Mouse (Mus musculus): ENCODE measurements around the gene Cpeb3. TPM values are rescaled to one million over a fixed set of nuclear protein-coding genes. Genes with fewer than 3 reads are reported as not detected.

Cpeb3 gene
- polyA plus RNA-seq, 1 experiment, result 3.8 TPM

DNA sequence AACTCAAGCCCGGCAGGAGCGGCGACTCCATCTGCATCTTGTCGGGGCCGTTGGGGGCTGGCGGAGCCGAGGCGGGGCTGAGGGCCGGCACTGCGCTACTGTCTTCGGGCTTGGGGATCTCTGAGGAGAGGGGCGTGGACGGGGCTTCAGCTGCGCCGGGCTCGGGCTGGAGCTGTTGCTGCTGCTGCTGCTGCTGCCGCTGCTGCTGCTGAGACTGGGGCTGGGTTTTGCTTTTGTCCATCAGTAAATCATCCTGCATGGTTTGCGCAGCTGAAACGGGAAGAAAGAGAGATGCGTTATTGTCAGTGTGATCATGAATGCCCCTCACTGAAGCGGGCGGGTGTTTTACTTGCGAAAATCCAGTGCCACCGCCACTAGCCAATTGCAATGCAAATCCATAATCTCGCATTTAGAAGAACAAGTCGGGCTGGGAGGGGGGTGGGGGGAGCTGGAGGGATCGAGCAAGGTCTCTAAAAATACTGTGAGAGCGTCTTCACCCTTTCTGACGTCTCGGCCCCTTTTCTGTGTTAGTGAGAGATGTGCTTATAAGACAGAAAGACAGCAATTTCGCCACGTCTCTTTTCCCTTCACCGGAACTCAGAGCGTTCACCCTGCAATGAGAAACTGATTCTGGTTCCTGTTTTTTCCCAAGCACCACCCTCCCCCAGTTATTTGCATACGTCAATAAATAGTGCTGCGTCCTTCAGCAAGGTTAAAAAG is 33.5 kb downstream of the Cpeb3 start:
- Histone ChIP-seq H3K36me3 (ENCODE audit: control insufficient read depth, insufficient read depth, low read length) (no peaks in the 10 kb centered on the region), H3K4me3 (ENCODE audit: control insufficient read depth, insufficient read depth, low read length) (peak overlapping the region; percentile 34), H3K27ac (ENCODE audit: control insufficient read depth, insufficient read depth, low read length) (no peak overlapping the region), H3K4me1 (replicated peaks; ENCODE audit: control insufficient read depth, insufficient read depth, low read length) (no peaks in the 10 kb centered on the region; the same call in 1 of the 2 replicates), H3K27me3 (ENCODE audit: control insufficient read depth, insufficient read depth, low read length) (peaks cover 15% of the 10 kb centered on the region)
- DNase-seq, result peak; percentile 6
- WGBS, result under 1% methylated on average over 36 of the region's 36 CpGs
- TF ChIP-seq POLR2A (IDR thresholded peaks at IDR 0.05; ENCODE audit: control insufficient read depth, extremely low read depth, insufficient read depth, low read length, poor library complexity) (no peak), CTCF (IDR thresholded peaks at IDR 0.05; ENCODE audit: borderline replicate concordance, control insufficient read depth, extremely low read depth, insufficient read depth, low read length, poor library complexity) (no peak)

- H3K27me3 ChIP-seq (ENCODE audit: control insufficient read depth, insufficient read depth, low read length), result peaks cover 15% of the 10 kb centered on the region
- H3K4me1 ChIP-seq (replicated peaks; ENCODE audit: control insufficient read depth, insufficient read depth, low read length), result no peaks in the 10 kb centered on the region; the same call in 1 of the 2 replicates
- H3K4me3 ChIP-seq (ENCODE audit: control insufficient read depth, insufficient read depth, low read length), result peak overlapping the region; percentile 34
- WGBS, result 2% methylated on average over 70 of the region's 70 CpGs
- TF ChIP-seq POLR2A (IDR thresholded peaks at IDR 0.05; ENCODE audit: control insufficient read depth, extremely low read depth, insufficient read depth, low read length, poor library complexity) (no peak), CTCF (IDR thresholded peaks at IDR 0.05; ENCODE audit: borderline replicate concordance, control insufficient read depth, extremely low read depth, insufficient read depth, low read length, poor library complexity) (0 out of 2 replicates have a peak, but pooled peaks have one; percentile 33)
- H3K27ac ChIP-seq (ENCODE audit: control insufficient read depth, insufficient read depth, low read length), result no peak overlapping the region
- DNase-seq, result peak; percentile 2
- H3K36me3 ChIP-seq (ENCODE audit: control insufficient read depth, insufficient read depth, low read length), result no peaks in the 10 kb centered on the region
Observed at GRCm38 (mm10) chr19:37174116-37174715, 34.2 kb downstream of the Cpeb3 start.

GRCm38 (mm10) chr19:37173331-37174115 is 34.9 kb downstream of the Cpeb3 start:
- Histone ChIP-seq H3K36me3 (ENCODE audit: control insufficient read depth, insufficient read depth, low read length) (no peaks in the 10 kb centered on the region), H3K27me3 (ENCODE audit: control insufficient read depth, insufficient read depth, low read length) (peaks cover 11% of the 10 kb centered on the region), H3K4me3 (ENCODE audit: control insufficient read depth, insufficient read depth, low read length) (peak overlapping the region; percentile 34; the same call in 1 of the 2 replicates), H3K27ac (ENCODE audit: control insufficient read depth, insufficient read depth, low read length) (no peak overlapping the region), H3K4me1 (replicated peaks; ENCODE audit: control insufficient read depth, insufficient read depth, low read length) (no peaks in the 10 kb centered on the region; the same call in 1 of the 2 replicates)
- WGBS, result 53% methylated on average over 20 of the region's 20 CpGs
- TF ChIP-seq CTCF (IDR thresholded peaks at IDR 0.05; ENCODE audit: borderline replicate concordance, control insufficient read depth, extremely low read depth, insufficient read depth, low read length, poor library complexity), result no peak
- no peak for TF ChIP-seq POLR2A (IDR thresholded peaks at IDR 0.05; ENCODE audit: control insufficient read depth, extremely low read depth, insufficient read depth, low read length, poor library complexity)
- DNase-seq, result no peak

DNA sequence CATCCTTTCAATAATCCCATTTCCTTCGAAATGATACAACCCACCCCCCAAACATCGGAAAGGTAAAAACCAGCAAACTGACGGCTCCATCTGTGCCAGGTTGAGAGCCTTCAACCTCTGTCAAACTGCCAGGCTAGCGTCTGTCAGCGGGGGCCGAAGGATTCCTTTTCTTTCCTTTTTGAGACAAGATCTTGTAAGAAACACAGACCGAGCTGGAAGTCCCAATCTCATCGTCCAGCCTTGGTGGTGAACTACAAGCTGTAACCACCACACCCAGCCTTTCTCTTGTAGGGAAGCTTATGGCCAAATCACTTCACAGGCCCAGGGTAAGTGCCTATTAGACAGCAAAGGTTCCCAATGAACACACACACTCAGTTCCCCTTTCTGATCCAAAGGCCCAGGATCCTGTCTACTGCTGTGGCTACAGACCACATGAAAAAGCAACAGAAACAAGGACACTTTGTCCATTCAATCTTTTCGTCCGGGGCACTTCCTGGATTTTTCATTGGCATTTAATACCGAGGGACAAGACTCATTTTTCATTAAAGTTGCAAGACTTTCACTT is 35.8 kb downstream of the Cpeb3 start:
- no peaks in the 10 kb centered on the region; the same call in 1 of the 2 replicates for H3K4me1 ChIP-seq (replicated peaks; ENCODE audit: control insufficient read depth, insufficient read depth, low read length)
- no peak overlapping the region for H3K27ac ChIP-seq (ENCODE audit: control insufficient read depth, insufficient read depth, low read length)
- 69% methylated on average over 11 of the region's 11 CpGs for WGBS
- no peaks in the 10 kb centered on the region for H3K36me3 ChIP-seq (ENCODE audit: control insufficient read depth, insufficient read depth, low read length)
- TF ChIP-seq CTCF (IDR thresholded peaks at IDR 0.05; ENCODE audit: borderline replicate concordance, control insufficient read depth, extremely low read depth, insufficient read depth, low read length, poor library complexity), result no peak
- no peak for TF ChIP-seq POLR2A (IDR thresholded peaks at IDR 0.05; ENCODE audit: control insufficient read depth, extremely low read depth, insufficient read depth, low read length, poor library complexity)
- H3K4me3 ChIP-seq (ENCODE audit: control insufficient read depth, insufficient read depth, low read length), result no peak overlapping the region
- peaks cover 10% of the 10 kb centered on the region for H3K27me3 ChIP-seq (ENCODE audit: control insufficient read depth, insufficient read depth, low read length)
- DNase-seq, result no peak

GRCm38 (mm10) chr19:37172096-37172495 is 36.3 kb downstream of the Cpeb3 start:
- Histone ChIP-seq H3K4me1 (replicated peaks; ENCODE audit: control insufficient read depth, insufficient read depth, low read length) (no peaks in the 10 kb centered on the region; the same call in 1 of the 2 replicates), H3K27me3 (ENCODE audit: control insufficient read depth, insufficient read depth, low read length) (peaks cover 9% of the 10 kb centered on the region), H3K27ac (ENCODE audit: control insufficient read depth, insufficient read depth, low read length) (no peak overlapping the region), H3K4me3 (ENCODE audit: control insufficient read depth, insufficient read depth, low read length) (no peak overlapping the region), H3K36me3 (ENCODE audit: control insufficient read depth, insufficient read depth, low read length) (no peaks in the 10 kb centered on the region)
- no peak for TF ChIP-seq CTCF (IDR thresholded peaks at IDR 0.05; ENCODE audit: borderline replicate concordance, control insufficient read depth, extremely low read depth, insufficient read depth, low read length, poor library complexity)
- no peak for DNase-seq
- 100% methylated on average over 1 of the region's 1 CpGs for WGBS

- Histone ChIP-seq H3K36me3 (ENCODE audit: control insufficient read depth, insufficient read depth, low read length) (no peaks in the 10 kb centered on the region), H3K27ac (ENCODE audit: control insufficient read depth, insufficient read depth, low read length) (no peak overlapping the region), H3K27me3 (ENCODE audit: control insufficient read depth, insufficient read depth, low read length) (no peaks in the 10 kb centered on the region), H3K4me1 (replicated peaks; ENCODE audit: control insufficient read depth, insufficient read depth, low read length) (no peaks in the 10 kb centered on the region), H3K4me3 (ENCODE audit: control insufficient read depth, insufficient read depth, low read length) (no peak overlapping the region)
- 79% methylated on average over 5 of the region's 5 CpGs for WGBS
- TF ChIP-seq POLR2A (IDR thresholded peaks at IDR 0.05; ENCODE audit: control insufficient read depth, extremely low read depth, insufficient read depth, low read length, poor library complexity) (no peak), CTCF (IDR thresholded peaks at IDR 0.05; ENCODE audit: borderline replicate concordance, control insufficient read depth, extremely low read depth, insufficient read depth, low read length, poor library complexity) (no peak)
- DNase-seq, result no peak
Observed at GRCm38 (mm10) chr19:37156770-37157336, 51.5 kb downstream of the Cpeb3 start.
